Mouse (Mus musculus) forebrain, embryonic 11.5 days (tissue): Measurements from ENCODE around the gene Nelfe. TPM values are rescaled to one million over a fixed set of nuclear protein-coding genes. Genes with fewer than 3 reads are reported as not detected.
"Not testable (repeated sequence)": the region's sequence is repeated elsewhere in the genome, so short reads cannot be mapped to it uniquely, and the experiment has no call there.

Source experiments
- ATAC-seq: fragments of 200-750 bp; cut with Nextera tagmentation; replicated peaks from 2 replicates; pipeline ENCODE4 v1.8.0; 2017; ENCODE audit warnings: moderate TSS enrichment; ENCODE audit not compliant: low FRiP score
- DNase-seq: peaks from one replicate; pipeline ENCODE4 v3.0.0-alpha.2; 2017; ENCODE audit warnings: low spot score
- H3K27ac ChIP-seq: fragments of 300-500 bp; sonication (generic); 2 replicates; pipeline ENCODE4 v1.5.1; 2014; ENCODE audit warnings: low read depth, low read length
- H3K27me3 ChIP-seq: fragments of 300-500 bp; sonication (generic); 2 replicates; pipeline ENCODE4 v1.6.1; 2014; ENCODE audit warnings: mild to moderate bottlenecking, low read length, mixed read lengths; ENCODE audit not compliant: control insufficient read depth, insufficient read depth
- H3K36me3 ChIP-seq: fragments of 300-500 bp; sonication (generic); 2 replicates; pipeline ENCODE4 v1.6.1; 2014; ENCODE audit warnings: mild to moderate bottlenecking, low read length, moderate library complexity, mixed read lengths; ENCODE audit not compliant: control insufficient read depth, insufficient read depth
- H3K4me1 ChIP-seq: fragments of 300-500 bp; sonication (generic); replicated peaks from 2 replicates; pipeline ENCODE4 v1.6.1; 2014; ENCODE audit warnings: low read length, mixed read lengths; ENCODE audit not compliant: control insufficient read depth, insufficient read depth
- H3K4me2 ChIP-seq: fragments of 300-500 bp; sonication (generic); 2 replicates; pipeline ENCODE4 v1.6.1; 2014; ENCODE audit warnings: low read depth, mild to moderate bottlenecking, low read length, moderate library complexity, mixed read lengths; ENCODE audit not compliant: severe bottlenecking
- H3K4me3 ChIP-seq: fragments of 300-500 bp; sonication (generic); 2 replicates; pipeline ENCODE4 v1.5.1; 2014; ENCODE audit warnings: low read depth, low read length
- H3K9ac ChIP-seq: fragments of 300-500 bp; sonication (generic); 2 replicates; pipeline ENCODE4 v1.6.1; 2014; ENCODE audit warnings: low read length
- H3K9me3 ChIP-seq: fragments of 300-500 bp; sonication (generic); 2 replicates; pipeline ENCODE4 v1.6.1; 2016; ENCODE audit warnings: low read length, mixed read lengths; ENCODE audit not compliant: control insufficient read depth
- WGBS: fragments of 180-500 bp; shearing (Covaris S2); extraction: QIAGEN DNeasy Blood & Tissue Kit; methylation state at CpG from one replicate; pipeline ENCODE4 v1.1.7; 2014; 5-methylcytosine and 5-hydroxymethylcytosine counted together
- microRNA-seq: library from miRNA; unstranded; fragments of <30 nt; microRNA quantifications from one replicate; pipeline ENCODE4, GENCODE M21; 2016; ENCODE audit not compliant: insufficient number of aligned reads
- polyA plus RNA-seq: library from polyadenylated mRNA; unstranded; fragments of >200 nt; fragmentation: Nextera tagmentation; extraction: Ambion mirVana; gene quantifications from 2 replicates; pipeline ENCODE4 v1.2.1, GENCODE M21; 2014

Nelfe gene
- polyA plus RNA-seq, 1 experiment from 2014 or later: 143 TPM

GRCm38 (mm10) chr17:34899053-34899889, 49.1 kb downstream of the Nelfe start:
- Histone ChIP-seq H3K9ac (peak overlapping the region; percentile 98), H3K9me3 (no peaks in the 10 kb centered on the region), H3K27ac (peak overlapping the region; percentile 94), H3K4me2 (peak overlapping the region; percentile 98), H3K27me3 (no peaks in the 10 kb centered on the region), H3K36me3 (peaks cover 15% of the 10 kb centered on the region; the same call in 1 of the 2 replicates), H3K4me1 (peaks cover 7% of the 10 kb centered on the region), H3K4me3 (peak overlapping the region; percentile 94)
- peak; percentile 79 for DNase-seq
- peak; percentile 1; the same call in 1 of the 2 replicates for ATAC-seq
- 0% methylated on average over 37 of the region's 45 CpGs for WGBS

- DNase-seq: no peak
- no peaks in the 10 kb centered on the region for H3K9me3 ChIP-seq
- H3K4me2 ChIP-seq: peak overlapping the region; percentile 98
- H3K4me3 ChIP-seq: peak overlapping the region; percentile 94
- peak overlapping the region; percentile 98 for H3K9ac ChIP-seq
- 2% methylated on average over 5 of the region's 5 CpGs for WGBS
- ATAC-seq: no peak
- H3K27me3 ChIP-seq: no peaks in the 10 kb centered on the region
- H3K27ac ChIP-seq: peak overlapping the region; percentile 94; the same call in 1 of the 2 replicates
- H3K4me1 ChIP-seq: peaks cover 7% of the 10 kb centered on the region
- H3K36me3 ChIP-seq: peaks cover 15% of the 10 kb centered on the region; the same call in 1 of the 2 replicates
These were observed 49.7 kb downstream of the Nelfe start for GRCm38 (mm10) chr17:34899890-34900243.

GRCm38 (mm10) chr17:34900826-34901225, 50.6 kb downstream of the Nelfe start:
- H3K9ac ChIP-seq, H3K9me3 ChIP-seq, DNase-seq, ATAC-seq, H3K4me2 ChIP-seq, H3K27me3 ChIP-seq, H3K27ac ChIP-seq, H3K4me3 ChIP-seq, H3K4me1 ChIP-seq: not testable (repeated sequence)
- peaks cover 15% of the 10 kb centered on the region; the same call in 1 of the 2 replicates for H3K36me3 ChIP-seq

GRCm38 (mm10) chr17:34901948-34902347, 51.8 kb downstream of the Nelfe start:
- H3K27ac ChIP-seq, H3K4me3 ChIP-seq, H3K27me3 ChIP-seq, ATAC-seq, H3K4me1 ChIP-seq, H3K9ac ChIP-seq, H3K4me2 ChIP-seq, H3K9me3 ChIP-seq, DNase-seq: not testable (repeated sequence)
- peaks cover 17% of the 10 kb centered on the region; the same call in 1 of the 2 replicates for H3K36me3 ChIP-seq
- WGBS: 95% methylated on average over 9 of the region's 10 CpGs

GRCm38 (mm10) chr17:34902895-34903294, 52.7 kb downstream of the Nelfe start:
- H3K9me3 ChIP-seq: no peaks in the 10 kb centered on the region
- H3K36me3 ChIP-seq: peaks cover 18% of the 10 kb centered on the region; the same call in 1 of the 2 replicates
- H3K27me3 ChIP-seq: no peaks in the 10 kb centered on the region
- no peak overlapping the region for H3K9ac ChIP-seq
- H3K4me2 ChIP-seq: no peak overlapping the region
- WGBS: 88% methylated on average over 9 of the region's 9 CpGs
- no peak for ATAC-seq
- no peak for DNase-seq
- H3K4me1 ChIP-seq: 0 out of 2 replicates have a peak, but pooled peaks cover 1% of the 10 kb centered on the region
- H3K27ac ChIP-seq: no peak overlapping the region
- no peak overlapping the region for H3K4me3 ChIP-seq

Small RNA genes within 50 kb of the gene (microRNA-seq; reads per million reads assigned to microRNA genes)
- gene Mir6970: not detected
- gene Mir6971: 3.4 reads per million
- not detected for gene Mir6972

Other genes starting within 250 kb of the Nelfe start
- gene Rnf5, start 246.7 kb upstream of the Nelfe start, polyA plus RNA-seq: 158 and 169 TPM in 2 replicates
- gene Agpat1, start 246.1 kb upstream of the Nelfe start, polyA plus RNA-seq: 93.4 and 101 TPM in 2 replicates
- gene Egfl8, start 234.4 kb upstream of the Nelfe start, polyA plus RNA-seq: 1.6 and 2.3 TPM in 2 replicates
- gene Ppt2, start 221.9 kb upstream of the Nelfe start, polyA plus RNA-seq: 26.4 and 29.0 TPM in 2 replicates
- gene Prrt1, start 220.9 kb upstream of the Nelfe start, polyA plus RNA-seq: 2.4 and 2.7 TPM in 2 replicates
- gene Fkbpl, start 205.6 kb upstream of the Nelfe start, polyA plus RNA-seq: 14.5 and 18.2 TPM in 2 replicates
- gene Atf6b, start 203.2 kb upstream of the Nelfe start, polyA plus RNA-seq: 79.5 and 82.9 TPM in 2 replicates
- gene Tnxb, start 179.9 kb upstream of the Nelfe start, polyA plus RNA-seq: 0.03 TPM in 1 of 2 replicates, not detected in the other
- 0.05 TPM in 1 of 2 replicates, not detected in the other for gene C4b, start 106.5 kb upstream of the Nelfe start, polyA plus RNA-seq
- gene Cyp21a1, start 45.8 kb upstream of the Nelfe start, polyA plus RNA-seq: not detected in 2 replicates
- 26.3 and 28.3 TPM in 2 replicates for gene Stk19, start 13.4 kb upstream of the Nelfe start, polyA plus RNA-seq
- gene Dxo, start 13.4 kb upstream of the Nelfe start, polyA plus RNA-seq: 78.5 and 84.9 TPM in 2 replicates
- 53.1 and 55.1 TPM in 2 replicates for gene Skiv2l, start 181 bp upstream of the Nelfe start, polyA plus RNA-seq
- gene Cfb, start 12.1 kb downstream of the Nelfe start, polyA plus RNA-seq: 2.6 and 3.3 TPM in 2 replicates
- gene Zbtb12, start 29.1 kb downstream of the Nelfe start, polyA plus RNA-seq: 2.1 and 2.8 TPM in 2 replicates
- not detected in 2 replicates for gene Gm20547, start 31.7 kb downstream of the Nelfe start, polyA plus RNA-seq
- 1.1 and 1.7 TPM in 2 replicates for gene C2, start 47.9 kb downstream of the Nelfe start, polyA plus RNA-seq
- gene Ehmt2, start 48.1 kb downstream of the Nelfe start, polyA plus RNA-seq: 90.4 and 96.8 TPM in 2 replicates
- gene Slc44a4, start 64.1 kb downstream of the Nelfe start, polyA plus RNA-seq: not detected in 2 replicates
- gene Neu1, start 80.9 kb downstream of the Nelfe start, polyA plus RNA-seq: 12.8 and 13.4 TPM in 2 replicates
- gene Hspa1b, start 108.8 kb downstream of the Nelfe start, polyA plus RNA-seq: 0.24 TPM in 1 of 2 replicates, not detected in the other
- gene Gm20481, start 119.5 kb downstream of the Nelfe start, polyA plus RNA-seq: not detected in 2 replicates
- gene Hspa1a, start 121.8 kb downstream of the Nelfe start, polyA plus RNA-seq: 1.6 TPM in 2 replicates
- 1.7 and 1.8 TPM in 2 replicates for gene Hspa1l, start 122.3 kb downstream of the Nelfe start, polyA plus RNA-seq
- 288 and 292 TPM in 2 replicates for gene Lsm2, start 131.5 kb downstream of the Nelfe start, polyA plus RNA-seq
- 169 and 174 TPM in 2 replicates for gene Vars, start 150.6 kb downstream of the Nelfe start, polyA plus RNA-seq
- gene Vwa7, start 166.2 kb downstream of the Nelfe start, polyA plus RNA-seq: 0.15 and 0.27 TPM in 2 replicates
- 4.0 and 4.1 TPM in 2 replicates for gene Sapcd1, start 177.6 kb downstream of the Nelfe start, polyA plus RNA-seq
- 5.8 and 7.9 TPM in 2 replicates for gene Msh5, start 196.4 kb downstream of the Nelfe start, polyA plus RNA-seq
- 67.7 and 74.5 TPM in 2 replicates for gene Clic1, start 199.6 kb downstream of the Nelfe start, polyA plus RNA-seq
- gene Ddah2, start 208.6 kb downstream of the Nelfe start, polyA plus RNA-seq: 489 and 543 TPM in 2 replicates
- 0.20 TPM in 1 of 2 replicates, not detected in the other for gene Ly6g6c, start 215.0 kb downstream of the Nelfe start, polyA plus RNA-seq
- 1.3 and 1.6 TPM in 2 replicates for gene Mpig6b, start 215.8 kb downstream of the Nelfe start, polyA plus RNA-seq
- 0.39 and 0.57 TPM in 2 replicates for gene Ly6g6e, start 226.5 kb downstream of the Nelfe start, polyA plus RNA-seq
- gene Ly6g6d, start 227.7 kb downstream of the Nelfe start, polyA plus RNA-seq: 1.7 and 1.8 TPM in 2 replicates
- gene Ly6g6f, start 235.2 kb downstream of the Nelfe start, polyA plus RNA-seq: 0.72 and 0.88 TPM in 2 replicates
- gene Abhd16a, start 238.9 kb downstream of the Nelfe start, polyA plus RNA-seq: 52.6 and 53.8 TPM in 2 replicates